Mouse (Mus musculus) lung, adult 2 months (tissue): ENCODE data around the gene Anapc7.

ENCODE experiments used
- CTCF ChIP-seq: fragments of 200-500 bp; IDR thresholded peaks from 2 replicates; pipeline ENCODE4 v1.5.1; 2011; ENCODE audit warnings: mild to moderate bottlenecking, low read length, control low read depth; ENCODE audit not compliant: insufficient read depth
- POLR2A ChIP-seq: fragments of 200-500 bp; IDR thresholded peaks from 2 replicates; pipeline ENCODE4 v1.6.1; 2011; ENCODE audit warnings: low read depth, mild to moderate bottlenecking, control low read depth, low read length, borderline replicate concordance; ENCODE audit errors: extremely low read depth

- TF ChIP-seq CTCF, result no peak
- no peak for TF ChIP-seq POLR2A
These were observed 43.3 kb upstream of the Anapc7 start for GRCm38 (mm10) chr5:122378171-122378570.
